Mouse (Mus musculus) ES-E14 (cell line): ENCODE measurements around the gene Twsg1.

ENCODE experiments used
- HCFC1 ChIP-seq: IDR thresholded peaks from 2 replicates; pipeline ENCODE4 v1.6.1; 2012; ENCODE audit warnings: low read length, inconsistent platforms, borderline replicate concordance; ENCODE audit not compliant: insufficient read depth
- MAFK ChIP-seq: IDR thresholded peaks from 2 replicates; pipeline ENCODE4 v1.6.1; 2014; ENCODE audit warnings: mild to moderate bottlenecking, low read depth, low read length, inconsistent platforms; ENCODE audit not compliant: insufficient read depth

DNA sequence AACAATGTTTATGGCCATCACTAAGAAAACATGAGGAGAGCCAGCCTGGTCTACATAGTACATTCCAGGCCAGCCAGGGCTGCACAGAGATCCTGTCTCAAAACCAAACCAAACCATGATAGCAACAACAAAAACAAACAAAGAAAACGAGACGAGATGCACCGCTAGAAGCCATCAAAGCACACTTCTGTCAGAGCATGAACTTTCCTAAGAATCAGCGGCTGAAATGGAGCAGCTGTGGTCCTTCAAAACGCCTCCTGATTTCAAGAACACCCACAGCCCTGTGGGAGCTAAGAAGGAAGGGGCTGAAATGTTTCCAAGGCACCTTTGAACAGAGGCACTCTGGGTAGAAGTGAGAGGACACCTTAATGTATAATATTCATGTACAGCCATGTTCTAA, 26.8 kb downstream of the Twsg1 start:
- TF ChIP-seq MAFK = no peak
- TF ChIP-seq HCFC1 = no peak
